Mouse (Mus musculus) ovary, adult 2 months (tissue): Measurements from ENCODE around the gene Olfr666. TPM values are rescaled to one million over a fixed set of nuclear protein-coding genes. Genes with fewer than 3 reads are reported as not detected.

Experiments used
- polyA plus RNA-seq: library from polyadenylated mRNA; depleted of rRNA; stranded (reverse); fragments of >200 nt; gene quantifications from 2 replicates; pipeline ENCODE4 v1.2.3, GENCODE M21; 2012; rRNA removed

Gene Olfr666
- polyA plus RNA-seq = not detected in 2 replicates

GRCm38 (mm10) chr7:104895852-104896251 is at the start of gene Olfr666:
TSS of gene Olfr666 (minus strand) at chr7:104895952.

GRCm38 (mm10) chr7:104933940-104934339 is 38.2 kb upstream of the Olfr666 start, which contains the start of gene Olfr669:
TSS of gene Olfr669 (plus strand) at chr7:104934240.

GRCm38 (mm10) chr7:104927957-104928356 is 32.2 kb upstream of the Olfr666 start, which contains the start of gene Olfr668:
TSS of gene Olfr668 (minus strand) at chr7:104928057.

GRCm38 (mm10) chr7:104921382-104921781 is 25.6 kb upstream of the Olfr666 start, which contains the start of gene Olfr667:
TSS of gene Olfr667 (minus strand) at chr7:104921482.

GRCm38 (mm10) chr7:104877731-104878130 is 18.0 kb downstream of the Olfr666 start, which contains the start of gene Olfr665:
TSS of gene Olfr665 (plus strand) at chr7:104878031.

GRCm38 (mm10) chr7:104856709-104857108 is 39.0 kb downstream of the Olfr666 start, which contains the start of gene Usp17la:
TSS of gene Usp17la (plus strand) at chr7:104857009.

GRCm38 (mm10) chr7:104842503-104842902 is 53.2 kb downstream of the Olfr666 start, which contains the start of gene Usp17lb:
TSS of gene Usp17lb (minus strand) at chr7:104842603.

Other genes with a start within 250 kb of the Olfr666 start
- gene Olfr658, start 248.6 kb downstream of the Olfr666 start, polyA plus RNA-seq = not detected in 2 replicates
- not detected in 2 replicates for gene Olfr659, start 229.2 kb downstream of the Olfr666 start, polyA plus RNA-seq
- gene Olfr661, start 209.5 kb downstream of the Olfr666 start, polyA plus RNA-seq = not detected in 2 replicates
- not detected in 2 replicates for gene Usp17le, start 118.5 kb downstream of the Olfr666 start, polyA plus RNA-seq
- gene Usp17lb, start 53.3 kb downstream of the Olfr666 start, polyA plus RNA-seq = not detected in 2 replicates
- gene Usp17la, start 38.9 kb downstream of the Olfr666 start, polyA plus RNA-seq = not detected in 2 replicates
- gene Olfr665, start 17.9 kb downstream of the Olfr666 start, polyA plus RNA-seq = not detected in 2 replicates
- not detected in 2 replicates for gene Olfr667, start 25.5 kb upstream of the Olfr666 start, polyA plus RNA-seq
- not detected in 2 replicates for gene Olfr668, start 32.1 kb upstream of the Olfr666 start, polyA plus RNA-seq
- gene Olfr669, start 38.3 kb upstream of the Olfr666 start, polyA plus RNA-seq = not detected in 2 replicates
- gene Olfr670, start 66.7 kb upstream of the Olfr666 start, polyA plus RNA-seq = not detected in 2 replicates
- not detected in 2 replicates for gene Olfr671, start 83.2 kb upstream of the Olfr666 start, polyA plus RNA-seq
- not detected in 2 replicates for gene Olfr672, start 106.1 kb upstream of the Olfr666 start, polyA plus RNA-seq
- not detected in 2 replicates for gene Olfr675, start 132.5 kb upstream of the Olfr666 start, polyA plus RNA-seq
- gene Olfr676, start 136.7 kb upstream of the Olfr666 start, polyA plus RNA-seq = not detected in 2 replicates
- not detected in 2 replicates for gene Olfr677, start 155.4 kb upstream of the Olfr666 start, polyA plus RNA-seq
- not detected in 2 replicates for gene Olfr678, start 168.5 kb upstream of the Olfr666 start, polyA plus RNA-seq
- gene Olfr679, start 185.3 kb upstream of the Olfr666 start, polyA plus RNA-seq = not detected in 2 replicates
- not detected in 2 replicates for gene Olfr680-ps1, start 196.9 kb upstream of the Olfr666 start, polyA plus RNA-seq
- not detected in 2 replicates for gene Olfr681, start 220.9 kb upstream of the Olfr666 start, polyA plus RNA-seq